Mouse (Mus musculus): ENCODE results near the gene Mmp11. TPM values are rescaled to one million over a fixed set of nuclear protein-coding genes. Genes with fewer than 3 reads are reported as not detected.

The Mmp11 gene
- polyA plus RNA-seq, 1 experiment, result 27.9 TPM

DNA sequence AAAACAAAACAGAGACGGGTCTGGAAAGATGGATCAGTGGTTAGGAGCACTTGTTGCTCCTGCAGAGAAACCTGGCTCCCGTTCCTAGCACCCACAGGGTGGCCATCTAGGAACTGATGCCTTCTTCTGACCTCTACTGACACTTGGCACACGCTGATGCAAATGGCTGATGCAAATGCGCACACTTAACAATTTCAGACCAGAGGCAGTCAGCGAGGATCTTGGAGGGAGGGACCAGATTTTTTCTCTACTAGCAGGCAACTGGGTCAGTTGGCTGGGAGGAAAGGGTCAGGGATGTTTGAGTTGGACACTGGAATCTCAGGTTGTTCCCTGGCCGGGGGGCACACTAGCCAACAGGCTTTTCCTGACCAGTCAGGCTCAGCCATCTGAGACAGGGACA is 3.4 kb downstream of the Mmp11 start, which contains the start of gene Chchd10:
Gene Chchd10 (plus strand): TSS at position 240 of the 400 bp plus-strand sequence.
- Histone ChIP-seq H3K9me3 (replicated peaks; ENCODE audit: control insufficient read depth, insufficient read depth, low read length, poor library complexity, severe bottlenecking) (no peaks in the 10 kb centered on the region), H3K27me3 (ENCODE audit: control insufficient read depth, insufficient read depth, low read length, poor library complexity, severe bottlenecking) (no peaks in the 10 kb centered on the region), H3K4me3 (ENCODE audit: low read depth, low read length) (peak within 1 kb of the TSS; percentile 76), H3K36me3 (ENCODE audit: control insufficient read depth, insufficient read depth, low read length, poor library complexity, severe bottlenecking) (peaks cover 9% of the 10 kb centered on the region), H3K27ac (ENCODE audit: insufficient read depth, low read length) (peak within 1 kb of the TSS; percentile 77), H3K9ac (ENCODE audit: low read depth, poor library complexity, severe bottlenecking) (peak within 1 kb of the TSS; percentile 73), H3K4me1 (ENCODE audit: control insufficient read depth, insufficient read depth, low read length) (peaks cover 8% of the 10 kb centered on the region)
- TF ChIP-seq POLR2A (IDR thresholded peaks at IDR 0.05; ENCODE audit: insufficient read depth, low read length) (no peak), EP300 (IDR thresholded peaks at IDR 0.05; ENCODE audit: insufficient read depth, low read depth, low read length) (0 out of 2 replicates have a peak, but pooled peaks have one; percentile 27)

DNA sequence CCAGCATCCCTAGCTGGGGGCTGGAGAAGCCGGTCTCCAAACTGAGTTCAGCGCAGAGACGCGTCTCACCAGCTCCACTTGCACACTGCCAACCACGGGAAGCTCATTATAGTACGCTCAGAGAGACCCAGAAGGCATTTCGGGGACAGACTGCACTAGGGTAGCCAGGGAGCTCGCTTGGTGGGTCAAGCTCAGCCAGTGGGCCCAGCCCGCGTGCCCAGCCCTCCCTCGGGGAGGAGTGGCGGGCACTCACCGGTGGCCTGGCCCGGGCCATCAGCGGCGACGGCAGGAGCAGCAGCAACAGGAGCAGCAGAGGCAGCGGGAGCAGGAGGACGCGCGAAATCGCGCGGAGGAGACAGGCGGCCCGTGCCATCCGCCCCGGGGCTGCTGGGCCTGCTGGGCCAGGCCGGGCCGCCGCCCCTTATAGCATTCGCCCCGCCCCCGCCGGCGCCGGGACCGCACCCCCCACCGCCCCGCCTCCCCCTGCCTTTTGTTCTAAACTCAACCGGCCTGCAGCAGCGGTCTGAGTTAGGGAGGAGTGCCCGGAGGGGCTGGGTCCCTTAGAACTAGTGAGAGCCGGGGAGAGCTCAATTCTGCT is 4.1 kb downstream of the Mmp11 start:
- TF ChIP-seq EP300 (IDR thresholded peaks at IDR 0.05; ENCODE audit: insufficient read depth, low read depth, low read length) (0 out of 2 replicates have a peak, but pooled peaks have one; percentile 53), POLR2A (IDR thresholded peaks at IDR 0.05; ENCODE audit: insufficient read depth, low read length) (no peak)
- no peaks in the 10 kb centered on the region for H3K9me3 ChIP-seq (replicated peaks; ENCODE audit: control insufficient read depth, insufficient read depth, low read length, poor library complexity, severe bottlenecking)
- no peaks in the 10 kb centered on the region for H3K27me3 ChIP-seq (ENCODE audit: control insufficient read depth, insufficient read depth, low read length, poor library complexity, severe bottlenecking)
- H3K4me1 ChIP-seq (ENCODE audit: control insufficient read depth, insufficient read depth, low read length), result peaks cover 8% of the 10 kb centered on the region
- H3K36me3 ChIP-seq (ENCODE audit: control insufficient read depth, insufficient read depth, low read length, poor library complexity, severe bottlenecking), result peaks cover 12% of the 10 kb centered on the region
- peak overlapping the region; percentile 73 for H3K9ac ChIP-seq (ENCODE audit: low read depth, poor library complexity, severe bottlenecking)
- H3K27ac ChIP-seq (ENCODE audit: insufficient read depth, low read length), result peak overlapping the region; percentile 77
- H3K4me3 ChIP-seq (ENCODE audit: low read depth, low read length), result peak overlapping the region; percentile 76

DNA sequence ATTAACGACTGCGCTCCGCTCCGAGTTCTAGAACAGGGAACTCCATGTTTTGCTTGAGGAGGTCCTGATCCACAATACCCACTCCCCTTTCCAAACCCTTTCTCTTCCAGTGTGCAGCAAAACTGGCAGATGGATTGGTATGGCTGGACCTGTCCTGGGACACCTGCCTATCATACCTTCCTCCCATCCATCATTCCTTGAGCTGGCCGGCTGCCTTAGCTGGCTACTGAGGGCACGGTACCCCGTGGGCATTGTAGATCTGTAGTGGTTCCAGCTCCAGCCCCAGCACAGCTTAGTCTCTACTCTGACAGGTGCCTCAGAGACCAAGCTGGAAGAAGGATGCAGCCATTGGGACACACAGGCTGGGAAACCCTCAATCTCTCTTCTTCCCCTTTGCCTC is 5.0 kb downstream of the Mmp11 start:
- H3K27me3 ChIP-seq (ENCODE audit: control insufficient read depth, insufficient read depth, low read length, poor library complexity, severe bottlenecking), result no peaks in the 10 kb centered on the region
- H3K9ac ChIP-seq (ENCODE audit: low read depth, poor library complexity, severe bottlenecking), result peak overlapping the region; percentile 73
- H3K27ac ChIP-seq (ENCODE audit: insufficient read depth, low read length), result no peak overlapping the region
- peaks cover 8% of the 10 kb centered on the region for H3K4me1 ChIP-seq (ENCODE audit: control insufficient read depth, insufficient read depth, low read length)
- no peak for TF ChIP-seq EP300 (IDR thresholded peaks at IDR 0.05; ENCODE audit: insufficient read depth, low read depth, low read length)
- no peak for TF ChIP-seq POLR2A (IDR thresholded peaks at IDR 0.05; ENCODE audit: insufficient read depth, low read length)
- TF ChIP-seq CTCF (IDR thresholded peaks at IDR 0.05; ENCODE audit: low read depth, low read length), result no peak
- H3K4me3 ChIP-seq (ENCODE audit: low read depth, low read length), result peak overlapping the region; percentile 76
- no peaks in the 10 kb centered on the region for H3K9me3 ChIP-seq (replicated peaks; ENCODE audit: control insufficient read depth, insufficient read depth, low read length, poor library complexity, severe bottlenecking)
- H3K36me3 ChIP-seq (ENCODE audit: control insufficient read depth, insufficient read depth, low read length, poor library complexity, severe bottlenecking), result peaks cover 15% of the 10 kb centered on the region

DNA sequence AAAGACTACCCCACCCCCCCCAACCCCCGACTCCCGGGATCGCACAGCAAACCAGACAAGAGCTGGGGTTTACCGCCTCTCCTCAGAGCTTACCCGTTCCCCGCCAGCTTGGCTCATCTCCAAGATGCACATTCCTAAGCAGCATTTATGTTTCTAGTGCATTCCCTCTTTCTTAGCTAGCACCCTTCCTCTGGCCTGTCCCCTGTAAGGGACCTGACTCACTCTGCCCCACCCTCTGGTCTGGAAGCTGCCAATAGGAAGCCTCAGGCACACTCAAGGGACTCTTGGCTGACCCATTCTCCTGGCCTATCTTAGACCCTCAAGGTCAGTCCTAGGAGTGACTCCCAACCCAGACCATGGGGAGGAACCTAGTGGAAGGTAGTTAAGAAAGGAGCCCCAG is 6.0 kb downstream of the Mmp11 start:
- Histone ChIP-seq H3K9ac (ENCODE audit: low read depth, poor library complexity, severe bottlenecking) (peak overlapping the region; percentile 73; the same call in 1 of the 2 replicates), H3K27me3 (ENCODE audit: control insufficient read depth, insufficient read depth, low read length, poor library complexity, severe bottlenecking) (no peaks in the 10 kb centered on the region)

DNA sequence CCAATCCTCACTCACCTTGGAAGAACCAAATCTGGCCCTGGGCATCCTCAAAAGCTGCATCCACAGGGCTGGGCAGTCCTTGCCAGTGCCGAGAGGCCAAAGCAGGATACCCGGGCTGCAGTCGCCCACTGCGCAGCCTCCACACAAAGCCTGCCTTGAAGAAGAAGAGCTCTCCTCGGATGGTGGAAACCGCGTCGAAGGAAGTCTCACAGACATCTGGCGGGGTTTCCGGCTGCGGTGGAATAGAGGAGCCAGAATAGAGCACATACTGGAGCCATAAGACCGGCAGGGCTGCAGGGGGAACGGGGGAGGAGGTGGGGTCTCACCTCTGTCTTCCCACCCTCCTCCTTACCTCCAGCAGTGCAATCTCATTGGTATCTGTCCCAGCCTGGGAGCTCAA is 9.9 kb downstream of the Mmp11 start:
- peaks cover 8% of the 10 kb centered on the region for H3K4me1 ChIP-seq (ENCODE audit: control insufficient read depth, insufficient read depth, low read length)
- H3K27ac ChIP-seq (ENCODE audit: insufficient read depth, low read length), result no peak overlapping the region
- peaks cover 26% of the 10 kb centered on the region for H3K36me3 ChIP-seq (ENCODE audit: control insufficient read depth, insufficient read depth, low read length, poor library complexity, severe bottlenecking)
- H3K4me3 ChIP-seq (ENCODE audit: low read depth, low read length), result no peak overlapping the region
- no peak for TF ChIP-seq CTCF (IDR thresholded peaks at IDR 0.05; ENCODE audit: low read depth, low read length)
- no peak for TF ChIP-seq EP300 (IDR thresholded peaks at IDR 0.05; ENCODE audit: insufficient read depth, low read depth, low read length)
- TF ChIP-seq POLR2A (IDR thresholded peaks at IDR 0.05; ENCODE audit: insufficient read depth, low read length), result no peak
- H3K9ac ChIP-seq (ENCODE audit: low read depth, poor library complexity, severe bottlenecking), result no peak overlapping the region
- H3K9me3 ChIP-seq (replicated peaks; ENCODE audit: control insufficient read depth, insufficient read depth, low read length, poor library complexity, severe bottlenecking), result no peaks in the 10 kb centered on the region
- H3K27me3 ChIP-seq (ENCODE audit: control insufficient read depth, insufficient read depth, low read length, poor library complexity, severe bottlenecking), result no peaks in the 10 kb centered on the region

More for the DNA sequence above, 6.0 kb downstream of the Mmp11 start:
- TF ChIP-seq EP300 (IDR thresholded peaks at IDR 0.05; ENCODE audit: insufficient read depth, low read depth, low read length) (no peak), CTCF (IDR thresholded peaks at IDR 0.05; ENCODE audit: low read depth, low read length) (no peak), POLR2A (IDR thresholded peaks at IDR 0.05; ENCODE audit: insufficient read depth, low read length) (no peak)
- Histone ChIP-seq H3K9me3 (replicated peaks; ENCODE audit: control insufficient read depth, insufficient read depth, low read length, poor library complexity, severe bottlenecking) (no peaks in the 10 kb centered on the region), H3K4me3 (ENCODE audit: low read depth, low read length) (peak overlapping the region; percentile 55), H3K36me3 (ENCODE audit: control insufficient read depth, insufficient read depth, low read length, poor library complexity, severe bottlenecking) (peaks cover 16% of the 10 kb centered on the region), H3K4me1 (ENCODE audit: control insufficient read depth, insufficient read depth, low read length) (peaks cover 8% of the 10 kb centered on the region), H3K27ac (ENCODE audit: insufficient read depth, low read length) (no peak overlapping the region)

DNA sequence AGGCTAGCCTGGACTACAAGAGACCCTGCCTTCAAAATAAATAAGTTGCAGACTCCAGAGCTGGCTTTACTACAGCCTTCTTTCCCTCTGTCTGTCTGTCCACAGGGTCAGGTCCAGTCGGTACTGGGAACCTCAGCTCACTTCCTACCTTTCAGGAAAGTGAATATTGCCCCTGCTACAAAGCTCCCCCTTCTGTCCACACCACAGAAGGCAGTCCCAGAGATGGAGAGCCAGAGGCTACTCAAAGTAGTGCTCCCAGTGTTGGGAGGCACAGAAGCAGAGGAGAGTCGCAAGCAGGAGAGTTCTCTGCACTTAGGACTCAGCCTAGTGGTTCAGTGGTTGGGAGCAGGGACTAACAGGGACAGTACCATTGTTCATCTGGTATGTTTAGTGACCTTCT is 12.0 kb downstream of the Mmp11 start:
- no peaks in the 10 kb centered on the region for H3K9me3 ChIP-seq (replicated peaks; ENCODE audit: control insufficient read depth, insufficient read depth, low read length, poor library complexity, severe bottlenecking)
- no peak overlapping the region for H3K4me3 ChIP-seq (ENCODE audit: low read depth, low read length)
- no peak overlapping the region for H3K9ac ChIP-seq (ENCODE audit: low read depth, poor library complexity, severe bottlenecking)
- H3K4me1 ChIP-seq (ENCODE audit: control insufficient read depth, insufficient read depth, low read length), result no peaks in the 10 kb centered on the region
- H3K27ac ChIP-seq (ENCODE audit: insufficient read depth, low read length), result no peak overlapping the region
- H3K27me3 ChIP-seq (ENCODE audit: control insufficient read depth, insufficient read depth, low read length, poor library complexity, severe bottlenecking), result no peaks in the 10 kb centered on the region
- H3K36me3 ChIP-seq (ENCODE audit: control insufficient read depth, insufficient read depth, low read length, poor library complexity, severe bottlenecking), result peaks cover 26% of the 10 kb centered on the region
- no peak for TF ChIP-seq EP300 (IDR thresholded peaks at IDR 0.05; ENCODE audit: insufficient read depth, low read depth, low read length)
- TF ChIP-seq CTCF (IDR thresholded peaks at IDR 0.05; ENCODE audit: low read depth, low read length), result no peak
- no peak for TF ChIP-seq POLR2A (IDR thresholded peaks at IDR 0.05; ENCODE audit: insufficient read depth, low read length)
